Mouse (Mus musculus): ENCODE data around the gene Aqp3.

Gene Aqp3

DNA sequence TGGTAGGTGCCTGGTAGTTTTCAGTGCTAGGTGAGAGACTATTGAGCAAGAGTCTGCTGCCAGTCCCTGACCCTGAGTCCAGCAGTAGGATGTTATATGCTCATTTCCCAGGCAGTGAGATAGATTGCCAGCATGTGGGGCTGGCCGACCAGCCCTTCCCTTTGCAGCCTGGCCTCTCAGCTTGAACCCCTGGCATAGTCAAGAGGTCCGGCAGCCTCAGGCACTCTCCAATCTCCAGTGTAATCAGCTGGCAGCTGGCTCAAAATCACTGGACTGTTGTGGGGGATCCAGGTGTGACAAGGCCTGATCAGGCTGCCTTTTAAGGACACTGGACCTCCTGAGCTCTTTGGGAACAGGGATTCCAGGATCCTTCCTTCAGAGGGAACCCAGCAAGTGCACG, 34.6 kb downstream of the Aqp3 start:
- no peak for DNase-seq (ENCODE audit: low spot score)

DNA sequence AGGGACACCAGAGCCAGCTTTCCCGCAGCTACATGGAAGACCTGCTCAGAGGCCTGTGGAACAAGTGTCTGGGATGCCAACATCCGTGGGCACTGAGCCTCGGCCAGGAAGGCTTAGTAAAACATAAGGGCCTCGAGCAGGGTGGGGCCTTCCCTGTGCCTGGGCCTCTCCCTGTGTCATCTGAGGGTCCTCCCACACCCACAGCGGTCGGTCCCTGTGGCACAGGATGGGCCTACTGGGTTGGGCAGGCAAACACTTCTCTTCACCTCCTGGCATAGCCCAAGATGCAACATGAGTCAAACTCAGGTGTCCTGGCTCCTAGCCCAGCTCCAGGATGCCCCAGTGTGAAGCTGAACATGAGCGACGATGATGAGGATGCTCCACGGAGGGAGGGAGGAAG, 40.6 kb downstream of the Aqp3 start:
- no peak for DNase-seq (ENCODE audit: low spot score)

DNA sequence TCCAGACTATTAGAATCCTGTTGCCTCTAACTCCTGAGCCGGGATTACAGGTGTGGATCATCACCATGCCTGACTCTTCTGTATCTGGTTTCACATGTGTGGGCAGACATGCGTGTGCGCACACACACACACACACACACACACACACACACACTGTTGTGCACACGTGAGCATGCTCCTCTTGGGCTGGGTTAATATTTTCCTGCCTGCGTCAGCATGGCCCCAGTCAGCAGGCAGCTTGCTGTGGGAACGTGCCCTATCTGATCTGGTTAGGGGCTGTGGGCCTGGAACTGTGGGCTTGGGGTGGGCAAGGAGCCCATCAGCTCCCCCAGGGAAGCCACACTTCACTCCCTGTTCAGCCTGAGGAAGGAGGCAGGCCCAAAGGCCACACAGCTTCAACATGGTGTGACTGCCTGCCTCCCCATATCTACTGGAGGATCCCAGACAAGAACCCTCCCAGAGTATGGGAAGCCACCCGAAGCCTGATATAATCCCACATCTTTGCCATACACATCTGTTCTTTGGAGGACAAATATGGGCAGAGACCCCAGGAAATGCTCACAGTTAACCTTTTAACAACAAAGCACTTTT, 41.1 kb downstream of the Aqp3 start:
- no peak for DNase-seq (ENCODE audit: low spot score)

DNA sequence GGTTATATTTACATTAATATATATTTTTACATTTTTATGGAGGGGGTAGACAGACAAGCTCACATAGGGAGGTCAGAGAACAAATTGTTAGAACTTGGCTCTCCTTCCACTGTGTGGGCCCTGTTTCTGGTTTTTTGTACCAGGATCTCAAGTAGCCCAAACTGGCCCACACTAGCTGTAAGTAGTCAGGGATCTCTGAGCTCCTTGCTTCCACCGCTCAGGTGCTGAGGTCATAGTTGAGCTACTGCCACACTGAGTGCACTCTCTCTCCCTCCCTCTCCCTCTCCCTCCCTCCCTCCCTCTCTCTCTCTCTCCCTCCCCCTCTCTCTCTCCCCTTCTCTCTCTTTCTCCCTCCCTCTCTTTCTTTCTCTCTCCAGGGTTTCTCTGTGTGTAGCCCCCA, 41.7 kb downstream of the Aqp3 start:
- DNase-seq (ENCODE audit: low spot score), result no peak

DNA sequence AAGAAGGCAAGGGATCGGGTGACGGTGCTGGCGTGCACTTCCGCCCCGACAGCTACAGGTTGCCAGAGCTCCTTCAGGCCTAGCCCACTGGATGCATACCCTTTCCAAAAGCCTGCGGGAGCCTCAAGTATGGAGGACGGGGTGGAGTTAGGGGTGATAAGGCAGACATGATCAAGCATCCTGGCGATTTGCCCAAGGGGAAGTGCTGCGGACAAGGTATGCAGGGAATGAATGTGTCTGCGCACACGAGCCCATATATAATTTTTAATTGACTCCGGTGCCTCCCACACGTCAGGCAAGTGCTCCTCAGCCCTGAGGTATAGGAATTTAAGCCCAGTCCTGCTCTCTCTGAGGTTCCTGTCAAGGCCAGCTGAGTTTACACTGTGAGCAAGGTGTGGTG, 42.9 kb downstream of the Aqp3 start:
- no peak for DNase-seq (ENCODE audit: low spot score)

DNA sequence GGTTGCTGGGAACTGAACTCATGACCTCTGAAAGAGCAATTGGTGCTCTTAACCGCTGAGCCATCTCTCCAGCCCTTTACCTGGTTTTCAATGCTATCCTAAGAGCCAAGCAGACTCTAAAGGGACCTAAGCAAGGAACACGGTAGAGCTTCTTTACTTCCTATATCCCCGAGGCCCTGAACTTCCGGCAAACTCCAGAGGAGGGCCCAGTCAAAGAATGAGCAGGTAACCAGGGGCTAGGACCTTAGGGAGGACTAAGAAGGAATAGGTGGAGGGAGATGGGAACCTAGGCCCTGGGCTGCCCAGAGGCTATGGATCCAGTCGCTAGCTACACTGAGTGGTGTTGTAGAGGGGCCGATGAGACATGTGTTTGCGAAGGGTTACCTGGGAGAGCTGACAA, 46.2 kb downstream of the Aqp3 start:
- no peak for DNase-seq (ENCODE audit: low spot score)

DNA sequence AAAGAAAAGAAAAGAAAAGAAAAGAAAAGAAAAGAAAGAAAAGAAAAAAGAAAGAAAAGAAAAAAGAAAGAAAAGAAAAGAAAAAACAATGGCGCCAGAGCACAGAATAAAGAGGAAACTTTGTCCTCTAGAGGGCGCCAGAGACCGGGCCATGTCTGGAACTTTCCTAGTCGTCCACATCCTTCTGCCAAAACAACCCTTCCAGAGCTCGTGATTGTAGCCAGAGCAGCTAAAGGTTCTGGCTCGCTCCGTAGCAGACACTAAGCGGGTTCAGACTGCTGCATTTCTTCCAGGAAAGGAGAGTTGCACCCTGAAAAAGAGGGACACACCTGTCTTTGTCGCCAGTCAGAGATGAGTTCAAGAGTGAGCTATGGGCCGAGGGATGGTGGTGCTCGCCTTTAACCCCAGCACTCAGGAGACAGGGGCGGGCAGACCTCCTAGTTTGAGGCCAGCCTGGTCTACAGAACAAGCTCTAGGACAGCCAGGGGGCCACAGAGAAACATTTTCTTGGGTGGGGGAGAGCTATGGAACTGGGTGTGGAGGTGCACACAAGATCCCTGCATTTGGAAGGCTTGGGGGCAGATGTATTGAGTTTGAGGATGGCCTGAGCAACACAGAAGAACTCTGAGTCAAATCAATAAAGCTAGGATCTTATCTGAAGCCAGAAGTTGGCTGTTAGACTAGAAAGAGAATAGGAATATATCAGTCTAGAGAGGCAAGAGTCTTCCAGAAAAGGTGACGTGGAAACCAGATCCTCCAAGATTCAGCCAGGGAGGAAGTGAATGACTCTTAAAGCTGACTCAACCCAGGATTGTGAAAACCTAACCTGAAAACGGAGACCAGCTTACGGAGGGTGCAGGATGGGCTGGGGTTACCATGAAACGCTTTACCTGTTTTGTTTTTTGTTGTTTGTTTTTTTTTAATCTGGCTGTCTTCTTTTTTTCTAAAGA, 47.0 kb downstream of the Aqp3 start:
- DNase-seq (ENCODE audit: low spot score), result peak; percentile 87

DNA sequence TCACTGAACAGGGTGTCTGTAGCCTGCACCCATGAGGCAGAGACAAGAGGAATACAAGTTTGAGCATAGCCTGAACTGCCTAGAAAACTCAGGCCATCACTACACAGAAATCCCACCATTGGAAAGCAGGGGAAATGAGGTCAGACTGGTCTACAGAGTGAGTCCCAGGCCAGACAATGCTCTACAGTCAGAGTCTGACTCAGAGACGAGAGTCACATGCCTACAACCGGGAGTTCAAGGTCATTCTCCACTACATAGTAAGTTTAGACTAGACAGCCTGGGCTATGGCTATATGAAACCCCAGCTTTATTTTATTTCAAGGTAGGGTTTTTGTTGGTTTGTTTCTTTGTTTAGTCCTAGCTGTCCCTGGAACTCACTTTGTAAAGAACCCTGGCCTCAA, 49.1 kb downstream of the Aqp3 start:
- DNase-seq (ENCODE audit: low spot score), result no peak

DNA sequence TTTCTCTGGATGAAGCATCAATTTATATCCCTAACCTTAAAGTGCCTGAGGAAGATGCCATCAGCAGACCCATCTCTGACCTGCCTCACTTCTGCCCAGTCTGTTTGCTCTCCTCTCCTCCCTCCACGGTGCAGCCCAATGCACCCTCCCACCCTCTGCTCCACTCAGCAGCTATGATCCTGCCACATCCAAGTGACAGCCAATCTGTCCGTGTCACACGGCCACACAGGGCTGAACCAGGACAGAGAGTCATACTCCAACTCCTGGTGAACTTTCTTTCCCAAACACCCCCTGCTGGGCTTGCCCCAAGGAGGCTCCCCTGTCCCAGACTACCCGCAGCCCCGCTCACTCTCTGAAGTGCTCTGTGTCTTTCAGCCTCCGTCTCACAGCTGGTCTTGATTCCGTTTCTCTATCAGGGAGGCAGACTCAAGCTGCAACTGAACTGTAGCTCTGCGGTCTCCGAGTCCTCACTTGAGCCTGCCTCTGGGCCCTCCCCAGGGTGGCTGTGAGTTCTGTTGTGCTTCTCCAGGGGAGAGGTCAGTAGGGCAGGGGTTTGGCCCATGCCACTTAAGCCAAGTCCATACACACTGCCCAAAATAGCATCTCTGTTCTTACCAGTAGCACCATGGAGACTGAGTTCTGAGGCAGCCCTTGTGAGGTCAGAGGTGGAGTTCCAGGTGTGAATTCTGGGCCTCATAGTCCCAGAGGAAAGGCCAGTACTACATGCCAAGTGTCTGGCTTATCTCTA, 50.3 kb downstream of the Aqp3 start, which contains the start of gene Aqp7:
Gene Aqp7, minus strand, starts transcription at position 616 of the 748 bp plus-strand sequence.
- no peak for DNase-seq (ENCODE audit: low spot score)

DNA sequence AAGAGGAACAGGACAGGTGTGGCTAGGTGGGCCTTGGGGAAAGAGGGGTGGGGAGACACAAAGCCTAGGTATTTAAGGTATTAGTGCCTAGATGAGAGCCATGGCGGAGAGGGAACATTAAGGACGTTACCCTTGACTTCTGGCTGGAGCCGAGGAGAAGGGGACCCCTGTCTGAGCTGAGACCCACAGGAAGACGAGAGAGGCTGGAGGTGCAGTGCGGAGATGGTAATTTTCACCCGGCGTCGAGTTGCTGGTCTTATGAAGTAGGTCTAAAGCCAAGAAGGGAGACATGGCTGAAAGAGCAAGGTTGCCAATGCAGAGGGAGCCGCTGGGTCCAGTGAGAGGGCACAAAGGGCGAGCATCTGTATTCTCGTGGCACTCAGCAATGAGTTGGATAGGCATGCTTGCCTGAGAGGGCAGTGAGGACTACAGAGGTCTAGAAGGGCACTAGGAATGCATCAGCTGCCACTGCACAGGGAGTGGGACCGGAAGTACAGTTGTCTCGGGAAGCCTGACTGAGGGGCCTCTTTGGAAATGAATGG, 51.7 kb downstream of the Aqp3 start:
- DNase-seq (ENCODE audit: low spot score), result no peak

DNA sequence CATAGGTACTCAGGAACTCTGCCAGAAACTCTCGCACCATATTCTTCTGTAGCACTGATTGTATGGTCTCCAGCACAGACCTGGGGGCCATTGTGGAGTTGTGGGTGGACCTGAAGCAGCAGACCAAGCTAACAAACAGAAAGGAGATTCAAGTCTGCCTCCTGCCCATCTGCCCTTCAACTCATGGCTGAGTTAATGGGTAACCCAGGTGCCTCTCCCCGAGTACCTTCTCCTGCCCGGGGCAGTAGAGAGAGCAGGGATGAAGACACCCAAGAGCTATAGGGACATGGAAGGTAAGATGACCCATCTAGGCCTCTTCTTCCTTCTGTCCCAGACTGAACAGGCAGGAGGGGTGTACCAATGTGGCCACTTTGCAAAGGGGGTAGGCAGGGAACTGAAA, 52.7 kb downstream of the Aqp3 start:
- no peak for DNase-seq (ENCODE audit: low spot score)

DNA sequence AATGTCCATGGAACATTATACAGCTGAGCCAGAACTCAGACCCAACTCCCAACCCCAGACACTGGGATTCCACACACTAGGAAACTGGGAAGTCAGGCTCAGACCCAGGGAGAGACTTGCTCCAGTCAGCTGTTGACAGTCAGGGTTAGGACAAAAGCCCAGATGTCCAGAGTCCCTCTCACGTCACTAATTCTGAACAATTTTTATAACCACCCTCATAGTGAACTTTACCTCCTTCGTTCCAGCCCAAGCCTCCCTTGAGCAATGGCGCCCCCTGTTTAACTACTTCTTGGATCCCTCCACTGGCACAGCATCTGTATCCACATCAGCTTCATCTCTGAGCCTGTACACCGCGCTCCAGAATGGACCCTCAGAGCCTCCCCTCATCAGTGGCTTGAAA, 54.0 kb downstream of the Aqp3 start:
- DNase-seq (ENCODE audit: low spot score), result no peak

DNA sequence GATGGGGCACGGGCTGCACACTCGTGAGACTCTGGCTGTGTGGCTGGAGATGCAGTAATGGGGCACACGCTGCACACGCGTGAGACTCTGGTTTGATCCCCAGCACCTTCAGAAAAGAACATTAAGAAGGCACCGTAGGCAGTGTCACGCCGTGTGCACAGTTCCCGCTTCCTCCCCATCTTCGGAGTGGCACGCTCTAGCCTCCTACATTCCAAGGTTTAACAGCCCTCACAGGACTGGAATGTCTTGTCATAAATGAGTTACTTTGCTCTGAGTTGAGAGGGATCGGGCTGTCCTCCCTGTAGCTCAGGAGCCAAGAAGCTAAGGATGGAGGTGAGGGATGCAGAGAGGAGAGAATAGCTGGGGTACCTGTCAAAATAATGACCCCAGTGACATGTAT, 55.1 kb downstream of the Aqp3 start:
- no peak for DNase-seq (ENCODE audit: low spot score)

All from c-Kit-positive CD71-positive TER-119-positive erythroid progenitor cells, embryonic 14.5 days (primary cell).